ENCODE assay signal across 15 mouse cellular contexts in the genomic region with DNA sequence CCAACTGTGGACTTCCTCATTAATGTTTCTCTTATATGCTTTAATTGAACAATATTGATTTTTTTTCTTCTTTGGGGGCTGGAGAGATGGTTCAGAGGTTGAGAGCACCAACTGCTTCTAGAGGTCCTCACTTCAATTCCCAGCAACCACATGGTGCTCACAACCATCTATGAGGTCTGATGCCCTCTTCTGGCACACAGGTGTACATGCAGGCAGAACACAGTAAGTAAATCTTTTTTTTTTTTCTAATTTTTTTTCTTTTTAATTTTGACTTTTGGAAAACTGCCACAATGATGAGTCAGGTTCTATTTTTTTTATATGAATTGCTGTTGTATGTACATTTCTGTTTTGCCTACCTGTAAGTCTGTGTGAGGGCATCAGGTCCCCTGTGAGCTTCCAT. TPM values are rescaled to one million over a fixed set of nuclear protein-coding genes. Genes with fewer than 3 reads are reported as not detected.
A peak's percentile ranks its signal among the peaks of the same experiment; 100 is the strongest.
DNase-seq lines count a peak whose midpoint lies in the region; ATAC-seq and TF ChIP-seq lines count a peak whose summit lies in the region.
"Had no signal": no experiment of that assay in that cellular context is flagged by ENCODE, and none has a peak within 500 bp of the region (broad histone marks: within the 10 kb centered on the region; RNA-seq: fewer than 3 reads in every experiment).

No protein-coding gene starts in this region.

- H3K9ac ChIP-seq in intestine, postnatal 0 days (ENCODE audit: low read depth, low read length): no peak overlapping the region
- H3K9ac ChIP-seq in intestine, embryonic 15.5 days: no peak overlapping the region
- no peak overlapping the region for H3K9ac ChIP-seq in midbrain, postnatal 0 days (replicated peaks; ENCODE audit: low read length, poor library complexity, severe bottlenecking)
- no peak overlapping the region for H3K9ac ChIP-seq in midbrain, embryonic 15.5 days
- no peak overlapping the region for H3K9ac ChIP-seq in stomach, postnatal 0 days (ENCODE audit: low read length)
- H3K9ac ChIP-seq in hindbrain, embryonic 14.5 days: no peak overlapping the region
- H3K9ac ChIP-seq: stomach, embryonic 15.5 days had no signal

- H3K4me2 ChIP-seq in intestine, postnatal 0 days (replicated peaks; ENCODE audit: low read depth): no peak overlapping the region
- H3K4me2 ChIP-seq in intestine, embryonic 15.5 days (replicated peaks): no peak overlapping the region
- H3K4me2 ChIP-seq in midbrain, postnatal 0 days (ENCODE audit: low read depth, low read length, poor library complexity, severe bottlenecking): no peak overlapping the region
- H3K4me2 ChIP-seq in midbrain, embryonic 15.5 days: no peak overlapping the region
- H3K4me2 ChIP-seq in stomach, postnatal 0 days (replicated peaks; ENCODE audit: low read depth): no peak overlapping the region
- no peak overlapping the region for H3K4me2 ChIP-seq in hindbrain, embryonic 14.5 days (replicated peaks)
- H3K4me2 ChIP-seq: stomach, embryonic 15.5 days had no signal

- peak; percentile 57 for TF ChIP-seq CTCF in intestine, postnatal 0 days (IDR thresholded peaks at IDR 0.05; ENCODE audit: low read depth)
- peak; percentile 53 for TF ChIP-seq CTCF in midbrain, postnatal 0 days (IDR thresholded peaks at IDR 0.05)
- TF ChIP-seq CTCF in stomach, postnatal 0 days (IDR thresholded peaks at IDR 0.05; ENCODE audit: low read depth): peak; percentile 59

- H3K4me1 ChIP-seq in intestine, postnatal 0 days (replicated peaks; ENCODE audit: control insufficient read depth, insufficient read depth, low read length): no peaks in the 10 kb centered on the region
- no peaks in the 10 kb centered on the region for H3K4me1 ChIP-seq in intestine, embryonic 15.5 days (replicated peaks)
- H3K4me1 ChIP-seq in midbrain, postnatal 0 days (ENCODE audit: insufficient read depth, low read length): no peaks in the 10 kb centered on the region
- no peaks in the 10 kb centered on the region for H3K4me1 ChIP-seq in midbrain, embryonic 15.5 days
- no peaks in the 10 kb centered on the region for H3K4me1 ChIP-seq in stomach, postnatal 0 days (replicated peaks; ENCODE audit: control insufficient read depth, insufficient read depth)
- H3K4me1 ChIP-seq in hindbrain, embryonic 14.5 days (replicated peaks; ENCODE audit: control insufficient read depth, insufficient read depth, low read length): no peaks in the 10 kb centered on the region
- H3K4me1 ChIP-seq: stomach, embryonic 15.5 days had no signal

- ATAC-seq in intestine, postnatal 0 days: no peak
- no peak for ATAC-seq in intestine, embryonic 15.5 days
- ATAC-seq in midbrain, postnatal 0 days (ENCODE audit: low FRiP score): no peak
- ATAC-seq in midbrain, embryonic 15.5 days (replicated peaks): no peak
- ATAC-seq in stomach, postnatal 0 days (ENCODE audit: low FRiP score, low TSS enrichment): no peak
- ATAC-seq in hindbrain, embryonic 14.5 days (ENCODE audit: low FRiP score): no peak
- ATAC-seq: intestine, embryonic 16.5 days had no signal

- H3K4me3 ChIP-seq in intestine, postnatal 0 days (ENCODE audit: low read depth, low read length): no peak overlapping the region
- no peak overlapping the region for H3K4me3 ChIP-seq in intestine, embryonic 15.5 days (replicated peaks)
- no peak overlapping the region for H3K4me3 ChIP-seq in midbrain, postnatal 0 days (ENCODE audit: low read depth, low read length)
- H3K4me3 ChIP-seq in midbrain, embryonic 15.5 days: no peak overlapping the region
- no peak overlapping the region for H3K4me3 ChIP-seq in stomach, postnatal 0 days (ENCODE audit: low read depth, low read length)
- no peak overlapping the region for H3K4me3 ChIP-seq in hindbrain, embryonic 14.5 days (replicated peaks; ENCODE audit: low read length)
- H3K4me3 ChIP-seq: myocyte; stomach, embryonic 15.5 days had no signal

- H3K9me3 ChIP-seq in intestine, postnatal 0 days (ENCODE audit: control insufficient read depth): no peaks in the 10 kb centered on the region
- H3K9me3 ChIP-seq in intestine, embryonic 15.5 days: no peaks in the 10 kb centered on the region
- no peaks in the 10 kb centered on the region for H3K9me3 ChIP-seq in midbrain, postnatal 0 days (ENCODE audit: low read length)
- H3K9me3 ChIP-seq in midbrain, embryonic 15.5 days: no peaks in the 10 kb centered on the region
- H3K9me3 ChIP-seq in stomach, postnatal 0 days (ENCODE audit: control insufficient read depth, low read length): no peaks in the 10 kb centered on the region
- H3K9me3 ChIP-seq in hindbrain, embryonic 14.5 days (ENCODE audit: control insufficient read depth, low read length): no peaks in the 10 kb centered on the region
- H3K9me3 ChIP-seq: stomach, embryonic 15.5 days had no signal

- peaks cover 27% of the 10 kb centered on the region for H3K36me3 ChIP-seq in intestine, postnatal 0 days (ENCODE audit: control insufficient read depth, insufficient read depth)
- peaks cover 10% of the 10 kb centered on the region; the same call in 1 of the 2 replicates for H3K36me3 ChIP-seq in intestine, embryonic 15.5 days
- peaks cover 11% of the 10 kb centered on the region; the same call in 1 of the 2 replicates for H3K36me3 ChIP-seq in midbrain, postnatal 0 days (ENCODE audit: insufficient read depth, low read length)
- H3K36me3 ChIP-seq in midbrain, embryonic 15.5 days (replicated peaks): peaks cover 5% of the 10 kb centered on the region; the same call in 1 of the 2 replicates
- peaks cover 9% of the 10 kb centered on the region for H3K36me3 ChIP-seq in stomach, postnatal 0 days (ENCODE audit: control insufficient read depth, insufficient read depth, low read length)
- H3K36me3 ChIP-seq in hindbrain, embryonic 14.5 days (replicated peaks; ENCODE audit: control insufficient read depth, insufficient read depth): peaks cover 29% of the 10 kb centered on the region

- no peak for TF ChIP-seq EP300 in stomach, postnatal 0 days (optimal IDR thresholded peaks at IDR 0.05)

- H3K27me3 ChIP-seq in intestine, postnatal 0 days (replicated peaks; ENCODE audit: control insufficient read depth, insufficient read depth, low read length): no peaks in the 10 kb centered on the region
- no peaks in the 10 kb centered on the region for H3K27me3 ChIP-seq in intestine, embryonic 15.5 days (replicated peaks)
- no peaks in the 10 kb centered on the region for H3K27me3 ChIP-seq in midbrain, postnatal 0 days (ENCODE audit: insufficient read depth, low read length)
- no peaks in the 10 kb centered on the region for H3K27me3 ChIP-seq in midbrain, embryonic 15.5 days (replicated peaks)
- H3K27me3 ChIP-seq in stomach, postnatal 0 days (ENCODE audit: control insufficient read depth, insufficient read depth, low read length): no peaks in the 10 kb centered on the region
- no peaks in the 10 kb centered on the region for H3K27me3 ChIP-seq in hindbrain, embryonic 14.5 days (ENCODE audit: control insufficient read depth, insufficient read depth, low read length)
- H3K27me3 ChIP-seq: stomach, embryonic 15.5 days had no signal

- no peak for DNase-seq in midbrain, postnatal 0 days (ENCODE audit: low spot score)
- peak; percentile 17 for DNase-seq in MN1 (ENCODE audit: low spot score)
- no peak for DNase-seq in stomach, postnatal 0 days (ENCODE audit: low spot score)
- DNase-seq in frontal cortex, postnatal 36 days (ENCODE audit: low spot score in 2 of 2): no peak
- DNase-seq in hindbrain, embryonic 14.5 days (ENCODE audit: low spot score): no peak
- DNase-seq: adrenal gland, postnatal 25 days; heart, adult 18-20 months; heart, postnatal 14 days; right cerebral cortex, postnatal 4 days had no signal

- no peak overlapping the region for H3K27ac ChIP-seq in intestine, postnatal 0 days (ENCODE audit: low read depth, low read length)
- no peak overlapping the region for H3K27ac ChIP-seq in intestine, embryonic 15.5 days
- no peak overlapping the region for H3K27ac ChIP-seq in midbrain, postnatal 0 days (ENCODE audit: low read depth, low read length)
- no peak overlapping the region for H3K27ac ChIP-seq in midbrain, embryonic 15.5 days
- H3K27ac ChIP-seq in stomach, postnatal 0 days (replicated peaks): no peak overlapping the region
- no peak overlapping the region for H3K27ac ChIP-seq in hindbrain, embryonic 14.5 days
- H3K27ac ChIP-seq: stomach, embryonic 15.5 days had no signal

RNA-seq across cellular contexts. Expression of a gene that starts 35.9 kb away (rescaled TPM):
- polyA plus RNA-seq in intestine, postnatal 0 days (2015; fragmentation: Nextera tagmentation; extraction: Ambion mirVana): 12.3 and 12.4 TPM in 2 replicates
- 27.8 and 28.3 TPM in 2 replicates for polyA plus RNA-seq in intestine, embryonic 15.5 days (2015; fragmentation: Nextera tagmentation; extraction: Ambion mirVana)
- 48.2 and 56.6 TPM in 2 replicates for total RNA-seq in midbrain, postnatal 0 days (2014; rRNA removed)
- 24.4 and 24.7 TPM in 2 replicates for polyA plus RNA-seq in midbrain, postnatal 0 days (2015; fragmentation: Nextera tagmentation; extraction: Ambion mirVana)
- polyA plus RNA-seq in midbrain, embryonic 15.5 days (2015; fragmentation: Nextera tagmentation; extraction: Ambion mirVana): 34.9 and 35.4 TPM in 2 replicates
- polyA plus RNA-seq in stomach, postnatal 0 days (2015; fragmentation: Nextera tagmentation; extraction: Ambion mirVana): 14.4 and 16.6 TPM in 2 replicates
- polyA plus RNA-seq in hindbrain, embryonic 14.5 days (2014; fragmentation: Nextera tagmentation; extraction: Ambion mirVana): 26.0 and 26.6 TPM in 2 replicates
